Mouse (Mus musculus): ENCODE measurements around the gene Setd4. TPM values are rescaled to one million over a fixed set of nuclear protein-coding genes. Genes with fewer than 3 reads are reported as not detected.
"Not testable (repeated sequence)": the region's sequence is repeated elsewhere in the genome, so short reads cannot be mapped to it uniquely, and the experiment has no call there.

Gene Setd4
- 20.3 and 22.6 TPM in 2 replicates for polyA plus RNA-seq (2016; fragmentation: Nextera tagmentation; extraction: Ambion mirVana)

GRCm38 (mm10) chr16:93603439-93604212, at the start of gene Setd4:
TSS of gene Setd4 (minus strand) at chr16:93604063.
- Histone ChIP-seq H3K27ac (peak within 1 kb of the TSS; percentile 94), H3K36me3 (peaks cover 12% of the 10 kb centered on the region), H3K27me3 (no peaks in the 10 kb centered on the region), H3K9me3 (no peaks in the 10 kb centered on the region), H3K9ac (replicated peaks) (peak within 1 kb of the TSS; percentile 69), H3K4me1 (replicated peaks) (peaks cover 20% of the 10 kb centered on the region), H3K4me3 (replicated peaks) (peak within 1 kb of the TSS; percentile 58), H3K4me2 (peak within 1 kb of the TSS; percentile 81)
- peak; percentile 89 for ATAC-seq (ENCODE audit: insufficient number of reproducible peaks, insufficient read depth, low FRiP score, low TSS enrichment, low read depth)
- 1% methylated on average over 55 of the region's 55 CpGs for WGBS

GRCm38 (mm10) chr16:93648441-93649183, 44.7 kb upstream of the Setd4 start:
- no peaks in the 10 kb centered on the region for H3K9me3 ChIP-seq
- H3K27me3 ChIP-seq: no peaks in the 10 kb centered on the region
- H3K9ac ChIP-seq (replicated peaks): no peak overlapping the region
- H3K4me3 ChIP-seq (replicated peaks): no peak overlapping the region
- H3K36me3 ChIP-seq: no peaks in the 10 kb centered on the region
- no peak overlapping the region for H3K27ac ChIP-seq
- no peak for ATAC-seq (ENCODE audit: insufficient number of reproducible peaks, insufficient read depth, low FRiP score, low TSS enrichment, low read depth)
- WGBS: 81% methylated on average over 5 of the region's 5 CpGs
- H3K4me2 ChIP-seq: no peak overlapping the region
- peaks cover 5% of the 10 kb centered on the region; the same call in 1 of the 2 replicates for H3K4me1 ChIP-seq (replicated peaks)

GRCm38 (mm10) chr16:93644006-93644405, 40.1 kb upstream of the Setd4 start:
- H3K4me3 ChIP-seq (replicated peaks): no peak overlapping the region
- no peak overlapping the region for H3K27ac ChIP-seq
- no peaks in the 10 kb centered on the region for H3K27me3 ChIP-seq
- ATAC-seq (ENCODE audit: insufficient number of reproducible peaks, insufficient read depth, low FRiP score, low TSS enrichment, low read depth): no peak
- no peaks in the 10 kb centered on the region for H3K36me3 ChIP-seq
- H3K9ac ChIP-seq (replicated peaks): no peak overlapping the region
- H3K4me2 ChIP-seq: no peak overlapping the region
- 72% methylated on average over 4 of the region's 4 CpGs for WGBS
- H3K4me1 ChIP-seq (replicated peaks): no peaks in the 10 kb centered on the region
- no peaks in the 10 kb centered on the region for H3K9me3 ChIP-seq

GRCm38 (mm10) chr16:93627761-93628400, 24.0 kb upstream of the Setd4 start, which contains the start of gene Gm5678:
TSS of gene Gm5678 (plus strand) at chr16:93628097.
- H3K36me3 ChIP-seq: no peaks in the 10 kb centered on the region
- ATAC-seq (ENCODE audit: insufficient number of reproducible peaks, insufficient read depth, low FRiP score, low TSS enrichment, low read depth): no peak
- H3K27ac ChIP-seq: no peak within 1 kb of the TSS
- no peaks in the 10 kb centered on the region for H3K9me3 ChIP-seq
- no peak within 1 kb of the TSS for H3K4me3 ChIP-seq (replicated peaks)
- H3K4me2 ChIP-seq: no peak within 1 kb of the TSS
- H3K27me3 ChIP-seq: no peaks in the 10 kb centered on the region
- 83% methylated on average over 23 of the region's 23 CpGs for WGBS
- 0 out of 2 replicates have a peak within 1 kb of the TSS, but pooled peaks have one; percentile 8 for H3K9ac ChIP-seq (replicated peaks)
- H3K4me1 ChIP-seq (replicated peaks): no peaks in the 10 kb centered on the region

GRCm38 (mm10) chr16:93626745-93627144, 22.9 kb upstream of the Setd4 start:
- Histone ChIP-seq H3K9ac (replicated peaks) (no peak overlapping the region), H3K9me3 (no peaks in the 10 kb centered on the region), H3K27ac (no peak overlapping the region), H3K4me2 (no peak overlapping the region), H3K4me1 (replicated peaks) (no peaks in the 10 kb centered on the region), H3K36me3 (no peaks in the 10 kb centered on the region), H3K27me3 (no peaks in the 10 kb centered on the region), H3K4me3 (replicated peaks) (no peak overlapping the region)
- 11% methylated on average over 1 of the region's 1 CpGs for WGBS
- ATAC-seq (ENCODE audit: insufficient number of reproducible peaks, insufficient read depth, low FRiP score, low TSS enrichment, low read depth): no peak

- H3K36me3 ChIP-seq: no peaks in the 10 kb centered on the region
- no peaks in the 10 kb centered on the region for H3K27me3 ChIP-seq
- H3K4me1 ChIP-seq (replicated peaks): no peaks in the 10 kb centered on the region
- H3K27ac ChIP-seq: no peak overlapping the region
- H3K9me3 ChIP-seq: no peaks in the 10 kb centered on the region
- no peak overlapping the region for H3K4me2 ChIP-seq
- no peak for ATAC-seq (ENCODE audit: insufficient number of reproducible peaks, insufficient read depth, low FRiP score, low TSS enrichment, low read depth)
- 78% methylated on average over 4 of the region's 4 CpGs for WGBS
- no peak overlapping the region for H3K9ac ChIP-seq (replicated peaks)
- no peak overlapping the region for H3K4me3 ChIP-seq (replicated peaks)
Observed at GRCm38 (mm10) chr16:93624671-93625070, 20.8 kb upstream of the Setd4 start.

- H3K4me3 ChIP-seq (replicated peaks); H3K4me1 ChIP-seq (replicated peaks); H3K9me3 ChIP-seq; H3K36me3 ChIP-seq; H3K27ac ChIP-seq; H3K9ac ChIP-seq (replicated peaks); H3K27me3 ChIP-seq; ATAC-seq (ENCODE audit: insufficient number of reproducible peaks, insufficient read depth, low FRiP score, low TSS enrichment, low read depth); H3K4me2 ChIP-seq: not testable (repeated sequence)
- WGBS: 81% methylated on average over 4 of the region's 4 CpGs
Observed at GRCm38 (mm10) chr16:93623759-93624158, 19.9 kb upstream of the Setd4 start.

GRCm38 (mm10) chr16:93615118-93615870, 11.4 kb upstream of the Setd4 start:
- H3K9ac ChIP-seq (replicated peaks): no peak overlapping the region
- no peaks in the 10 kb centered on the region for H3K9me3 ChIP-seq
- peaks cover 22% of the 10 kb centered on the region for H3K36me3 ChIP-seq
- 40% methylated on average over 5 of the region's 5 CpGs for WGBS
- H3K4me1 ChIP-seq (replicated peaks): no peaks in the 10 kb centered on the region
- H3K27ac ChIP-seq: no peak overlapping the region
- no peaks in the 10 kb centered on the region for H3K27me3 ChIP-seq
- no peak for ATAC-seq (ENCODE audit: insufficient number of reproducible peaks, insufficient read depth, low FRiP score, low TSS enrichment, low read depth)
- no peak overlapping the region for H3K4me2 ChIP-seq
- H3K4me3 ChIP-seq (replicated peaks): no peak overlapping the region

- ATAC-seq (ENCODE audit: insufficient number of reproducible peaks, insufficient read depth, low FRiP score, low TSS enrichment, low read depth): no peak
- H3K4me2 ChIP-seq: no peak overlapping the region
- no peak overlapping the region for H3K27ac ChIP-seq
- H3K9me3 ChIP-seq: no peaks in the 10 kb centered on the region
- 92% methylated on average over 4 of the region's 4 CpGs for WGBS
- H3K4me1 ChIP-seq (replicated peaks): peaks cover 12% of the 10 kb centered on the region
- no peak overlapping the region for H3K4me3 ChIP-seq (replicated peaks)
- no peaks in the 10 kb centered on the region for H3K27me3 ChIP-seq
- no peak overlapping the region for H3K9ac ChIP-seq (replicated peaks)
- peaks cover 35% of the 10 kb centered on the region for H3K36me3 ChIP-seq
Observed at GRCm38 (mm10) chr16:93610961-93611360, 7.1 kb upstream of the Setd4 start.

GRCm38 (mm10) chr16:93609796-93610195, 5.9 kb upstream of the Setd4 start:
- 91% methylated on average over 4 of the region's 4 CpGs for WGBS
- H3K27ac ChIP-seq: no peak overlapping the region
- H3K9ac ChIP-seq (replicated peaks): no peak overlapping the region
- H3K9me3 ChIP-seq: no peaks in the 10 kb centered on the region
- H3K4me2 ChIP-seq: no peak overlapping the region
- H3K4me3 ChIP-seq (replicated peaks): no peak overlapping the region
- H3K36me3 ChIP-seq: peaks cover 35% of the 10 kb centered on the region
- no peaks in the 10 kb centered on the region for H3K27me3 ChIP-seq
- peaks cover 16% of the 10 kb centered on the region for H3K4me1 ChIP-seq (replicated peaks)
- no peak for ATAC-seq (ENCODE audit: insufficient number of reproducible peaks, insufficient read depth, low FRiP score, low TSS enrichment, low read depth)
